Mouse (Mus musculus) induced T-regulatory cell, adult 2 months (primary cell): ENCODE data around the gene Olfr894.
"Not testable (repeated sequence)": the region's sequence is repeated elsewhere in the genome, so short reads cannot be mapped to it uniquely, and the experiment has no call there.

Experiments used
- DNase-seq: peaks from one replicate; pipeline ENCODE4 v3.0.0-alpha.2; 2012; ENCODE audit warnings: low read depth

Olfr894 gene

GRCm38 (mm10) chr9:38217755-38218154, at the start of gene Olfr894:
TSS of gene Olfr894 (plus strand) at chr9:38218055.
- DNase-seq, result no peak

DNA sequence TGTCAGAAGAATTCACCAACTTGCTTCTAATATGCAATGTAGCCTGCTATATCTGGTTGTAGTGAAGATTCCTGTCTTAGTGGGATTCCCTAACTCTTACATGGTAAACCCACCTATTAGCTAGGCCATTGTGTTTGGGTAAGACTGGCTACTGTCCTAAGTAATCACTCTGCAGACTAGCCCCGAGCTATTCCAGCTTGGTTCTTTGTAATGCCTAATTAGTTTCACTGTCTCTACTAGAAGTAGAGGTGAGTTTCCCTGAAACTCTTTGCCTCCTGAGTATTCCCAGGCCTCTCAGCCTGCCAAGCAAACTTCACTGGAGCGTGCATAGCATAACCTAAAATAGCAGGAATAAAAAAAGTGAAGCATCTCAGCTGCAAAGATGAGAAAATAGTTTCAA, 49.5 kb upstream of the Olfr894 start:
- DNase-seq, result not testable (repeated sequence)

DNA sequence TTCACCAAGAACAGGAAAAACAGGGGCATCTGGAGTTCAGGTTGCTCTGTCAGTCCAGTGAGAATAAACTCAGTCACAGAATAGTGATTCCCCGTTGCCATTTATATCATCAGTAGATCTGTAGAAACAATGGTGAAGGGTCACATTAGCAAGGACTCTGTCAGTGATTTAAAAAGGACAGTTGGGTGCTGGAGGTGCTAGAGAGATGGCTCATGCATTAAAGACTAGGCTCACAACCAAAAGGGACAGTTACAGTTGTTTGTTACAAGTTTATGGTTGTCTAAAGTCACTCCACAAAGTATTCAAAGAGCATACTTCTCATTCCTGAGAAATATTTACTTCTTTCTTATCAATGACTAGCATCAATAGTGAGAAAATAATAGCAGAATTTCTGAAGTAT, 37.1 kb upstream of the Olfr894 start, which contains the start of gene Olfr891:
Olfr891 (minus strand) TSS at position 101 of the 400 bp plus-strand sequence.
- DNase-seq, result no peak

GRCm38 (mm10) chr9:38208065-38208464, 9.8 kb upstream of the Olfr894 start, which contains the start of gene Olfr893:
TSS of gene Olfr893 (plus strand) at chr9:38208365.
- DNase-seq, result no peak

DNA sequence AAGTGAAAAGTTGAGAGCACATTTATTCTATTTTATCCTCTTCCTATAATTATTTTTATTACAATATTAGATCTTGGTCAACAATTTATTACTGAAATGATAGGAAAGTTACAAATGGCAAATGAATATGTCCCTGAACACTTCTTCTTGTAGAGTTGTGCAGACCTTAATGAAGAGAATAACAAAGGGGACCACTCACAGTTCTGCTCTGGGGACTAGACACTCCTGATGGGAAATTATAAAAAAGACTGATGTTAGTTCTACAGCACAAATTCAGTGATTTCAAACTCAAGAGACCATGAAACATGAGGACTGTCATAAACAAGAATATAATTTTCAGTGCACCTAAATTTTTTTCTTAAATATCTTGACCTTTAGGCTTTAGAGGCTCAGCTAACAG, 34.6 kb downstream of the Olfr894 start, which contains the start of gene Olfr143:
Olfr143 (plus strand) TSS at position 301 of the 400 bp plus-strand sequence.
- DNase-seq, result no peak

DNA sequence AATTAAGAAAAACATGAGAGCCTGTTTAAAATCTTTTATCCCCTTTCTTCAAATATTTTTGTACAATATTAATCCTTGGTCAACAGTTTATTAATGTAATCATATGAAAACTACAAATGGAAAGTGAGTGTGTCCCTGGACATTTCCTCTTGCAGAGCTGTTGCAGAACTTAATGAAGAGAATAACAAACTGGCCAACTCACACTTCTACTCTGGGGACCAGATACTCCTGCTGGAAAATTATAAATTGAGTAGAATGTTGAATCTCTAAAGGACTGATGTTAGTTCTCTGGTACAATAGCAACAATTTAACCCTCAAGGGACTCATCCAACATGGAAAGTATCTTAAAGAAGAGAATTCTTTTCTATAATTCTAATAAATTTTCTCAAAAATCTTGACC, 49.7 kb downstream of the Olfr894 start, which contains the start of gene Olfr895:
Olfr895 (plus strand) TSS at position 301 of the 400 bp plus-strand sequence.
- DNase-seq, result no peak
